Comparison of ENCODE assay signal across 9 mouse cellular contexts in the genomic region with DNA sequence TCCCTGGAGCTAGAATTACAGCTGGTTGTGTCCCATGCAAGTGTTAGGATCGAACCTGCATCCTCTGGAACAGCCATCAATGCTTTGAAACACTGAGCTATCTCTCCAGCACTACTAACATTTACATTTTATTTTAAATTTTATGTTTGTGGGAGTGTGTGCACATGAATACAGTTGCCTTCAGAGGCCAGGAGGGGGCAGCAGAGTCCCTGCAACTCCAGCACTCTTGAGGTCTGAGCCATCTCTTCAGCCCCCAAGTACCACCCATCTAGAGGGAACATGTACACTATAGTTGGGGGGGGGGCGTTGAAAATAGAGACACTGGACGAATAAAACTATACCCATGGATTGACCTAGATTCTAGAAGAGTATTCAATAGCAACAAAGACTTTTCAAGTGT. TPM values are rescaled to one million over a fixed set of nuclear protein-coding genes. Genes with fewer than 3 reads are reported as not detected.
DNase-seq lines count a peak whose midpoint lies in the region; ATAC-seq and TF ChIP-seq lines count a peak whose summit lies in the region.
"Had no signal": no experiment of that assay in that cellular context is flagged by ENCODE, and none has a peak within 500 bp of the region (broad histone marks: within the 10 kb centered on the region; RNA-seq: fewer than 3 reads in every experiment).

No protein-coding gene starts in this region.

- no peak overlapping the region for H3K4me2 ChIP-seq in forebrain, postnatal 0 days (ENCODE audit: low read depth)
- no peak overlapping the region for H3K4me2 ChIP-seq in forebrain, embryonic 12.5 days
- no peak overlapping the region for H3K4me2 ChIP-seq in intestine, postnatal 0 days (replicated peaks; ENCODE audit: low read depth)
- H3K4me2 ChIP-seq in midbrain, embryonic 16.5 days (ENCODE audit: low read length): no peak overlapping the region
- H3K4me2 ChIP-seq: hindbrain, embryonic 15.5 days had no signal

- no peaks in the 10 kb centered on the region for H3K4me1 ChIP-seq in forebrain, postnatal 0 days (ENCODE audit: insufficient read depth)
- no peaks in the 10 kb centered on the region for H3K4me1 ChIP-seq in forebrain, embryonic 12.5 days
- H3K4me1 ChIP-seq in cortical plate, adult 2 months (ENCODE audit: control insufficient read depth, insufficient read depth, low read length): no peaks in the 10 kb centered on the region
- peaks cover 4% of the 10 kb centered on the region; the same call in 1 of the 2 replicates for H3K4me1 ChIP-seq in intestine, postnatal 0 days (replicated peaks; ENCODE audit: control insufficient read depth, insufficient read depth, low read length)
- no peaks in the 10 kb centered on the region for H3K4me1 ChIP-seq in midbrain, embryonic 16.5 days (ENCODE audit: control insufficient read depth, insufficient read depth, low read length)
- H3K4me1 ChIP-seq: hindbrain, embryonic 15.5 days had no signal

- H3K4me3 ChIP-seq in forebrain, postnatal 0 days (ENCODE audit: low read depth, low read length): no peak overlapping the region
- H3K4me3 ChIP-seq in forebrain, embryonic 12.5 days (replicated peaks): no peak overlapping the region
- no peak overlapping the region for H3K4me3 ChIP-seq in cortical plate, adult 2 months (ENCODE audit: insufficient read depth, low read length)
- H3K4me3 ChIP-seq in intestine, postnatal 0 days (ENCODE audit: low read depth, low read length): no peak overlapping the region
- H3K4me3 ChIP-seq in midbrain, embryonic 16.5 days (ENCODE audit: low read depth, low read length): no peak overlapping the region
- H3K4me3 ChIP-seq: hindbrain, embryonic 15.5 days had no signal

- no peak for ATAC-seq in forebrain, postnatal 0 days
- no peak for ATAC-seq in forebrain, embryonic 12.5 days (ENCODE audit: low FRiP score)
- no peak for ATAC-seq in intestine, postnatal 0 days
- ATAC-seq in midbrain, embryonic 16.5 days: no peak

- no peaks in the 10 kb centered on the region for H3K27me3 ChIP-seq in forebrain, postnatal 0 days (ENCODE audit: insufficient read depth, low read length)
- H3K27me3 ChIP-seq in forebrain, embryonic 12.5 days: no peaks in the 10 kb centered on the region
- H3K27me3 ChIP-seq in intestine, postnatal 0 days (replicated peaks; ENCODE audit: control insufficient read depth, insufficient read depth, low read length): no peaks in the 10 kb centered on the region
- no peaks in the 10 kb centered on the region for H3K27me3 ChIP-seq in midbrain, embryonic 16.5 days (ENCODE audit: control insufficient read depth, insufficient read depth, low read depth, low read length)
- H3K27me3 ChIP-seq: hindbrain, embryonic 15.5 days had no signal

- DNase-seq in forebrain, postnatal 0 days: peak; percentile 11
- peak; percentile 31 for DNase-seq in ovary, postnatal 36 days (ENCODE audit: low spot score)
- DNase-seq in ovary, postnatal 10 days (ENCODE audit: low spot score): no peak
- peak; percentile 57 for DNase-seq in mesoderm, embryonic 11.5 days (ENCODE audit: low read depth, low spot score)

- H3K36me3 ChIP-seq in forebrain, postnatal 0 days (ENCODE audit: insufficient read depth): no peaks in the 10 kb centered on the region
- H3K36me3 ChIP-seq in forebrain, embryonic 12.5 days (replicated peaks): no peaks in the 10 kb centered on the region
- no peaks in the 10 kb centered on the region for H3K36me3 ChIP-seq in intestine, postnatal 0 days (ENCODE audit: control insufficient read depth, insufficient read depth)
- H3K36me3 ChIP-seq in midbrain, embryonic 16.5 days (ENCODE audit: control insufficient read depth, insufficient read depth, low read length): no peaks in the 10 kb centered on the region
- H3K36me3 ChIP-seq: hindbrain, embryonic 15.5 days had no signal

- 73% methylated on average over 3 of the region's 3 CpGs for WGBS in forebrain, postnatal 0 days
- WGBS in forebrain, embryonic 12.5 days: 67% methylated on average over 3 of the region's 3 CpGs
- 79% methylated on average over 3 of the region's 3 CpGs for WGBS in intestine, postnatal 0 days
- 75% methylated on average over 3 of the region's 3 CpGs for WGBS in midbrain, embryonic 16.5 days

- no peaks in the 10 kb centered on the region for H3K9me3 ChIP-seq in forebrain, postnatal 0 days (ENCODE audit: low read length)
- H3K9me3 ChIP-seq in forebrain, embryonic 12.5 days: no peaks in the 10 kb centered on the region
- no peaks in the 10 kb centered on the region for H3K9me3 ChIP-seq in intestine, postnatal 0 days (ENCODE audit: control insufficient read depth)
- no peaks in the 10 kb centered on the region for H3K9me3 ChIP-seq in midbrain, embryonic 16.5 days (replicated peaks; ENCODE audit: control insufficient read depth, low read length, poor library complexity, severe bottlenecking)
- H3K9me3 ChIP-seq: hindbrain, embryonic 15.5 days had no signal

- peak; percentile 55 for TF ChIP-seq CTCF in forebrain, postnatal 0 days (IDR thresholded peaks at IDR 0.05; ENCODE audit: low read depth)
- TF ChIP-seq CTCF in cortical plate, adult 2 months (IDR thresholded peaks at IDR 0.05; ENCODE audit: extremely low read depth, insufficient read depth, low read length): peak; percentile 57
- peak; percentile 80 for TF ChIP-seq CTCF in intestine, postnatal 0 days (IDR thresholded peaks at IDR 0.05; ENCODE audit: low read depth)

- H3K27ac ChIP-seq in forebrain, postnatal 0 days (ENCODE audit: low read depth, low read length): no peak overlapping the region
- H3K27ac ChIP-seq in forebrain, embryonic 12.5 days: no peak overlapping the region
- no peak overlapping the region for H3K27ac ChIP-seq in cortical plate, adult 2 months (ENCODE audit: insufficient read depth, low read length)
- peak overlapping the region; percentile 76 for H3K27ac ChIP-seq in intestine, postnatal 0 days (ENCODE audit: low read depth, low read length)
- H3K27ac ChIP-seq in midbrain, embryonic 16.5 days (ENCODE audit: low read length): no peak overlapping the region
- H3K27ac ChIP-seq: hindbrain, embryonic 15.5 days had no signal

- no peak for TF ChIP-seq POLR2A in cortical plate, adult 2 months (IDR thresholded peaks at IDR 0.05; ENCODE audit: extremely low read depth, insufficient read depth, low read length)

- H3K9ac ChIP-seq in forebrain, postnatal 0 days: no peak overlapping the region
- no peak overlapping the region for H3K9ac ChIP-seq in forebrain, embryonic 12.5 days
- no peak overlapping the region for H3K9ac ChIP-seq in intestine, postnatal 0 days (ENCODE audit: low read depth, low read length)
- H3K9ac ChIP-seq in midbrain, embryonic 16.5 days (ENCODE audit: low read depth, low read length): no peak overlapping the region
- H3K9ac ChIP-seq: hindbrain, embryonic 15.5 days had no signal

RNA-seq across cellular contexts. Expression of a gene that starts 37.3 kb away (rescaled TPM):
- 1.00 and 1.4 TPM in 2 replicates for total RNA-seq in forebrain, postnatal 0 days (2014; rRNA removed)
- 0.25 and 0.35 TPM in 2 replicates for polyA plus RNA-seq in forebrain, postnatal 0 days (2015; fragmentation: Nextera tagmentation; extraction: Ambion mirVana)
- polyA plus RNA-seq in forebrain, embryonic 12.5 days (2016; fragmentation: Nextera tagmentation; extraction: Ambion mirVana): 0.21 and 0.43 TPM in 2 replicates
- 3.3 and 3.6 TPM in 2 replicates for polyA plus RNA-seq in cortical plate, adult 2 months (2012; rRNA removed)
- polyA plus RNA-seq in intestine, postnatal 0 days (2015; fragmentation: Nextera tagmentation; extraction: Ambion mirVana): 20.8 and 26.8 TPM in 2 replicates
- polyA plus RNA-seq in midbrain, embryonic 16.5 days (2015; fragmentation: Nextera tagmentation; extraction: Ambion mirVana): 0.32 and 0.33 TPM in 2 replicates

RNA-seq across cellular contexts. Expression of a gene that starts 45.5 kb away (rescaled TPM):
- 5.3 and 7.1 TPM in 2 replicates for total RNA-seq in forebrain, postnatal 0 days (2014; rRNA removed)
- polyA plus RNA-seq in forebrain, postnatal 0 days (2015; fragmentation: Nextera tagmentation; extraction: Ambion mirVana): 3.8 and 5.3 TPM in 2 replicates
- 4.3 and 4.8 TPM in 2 replicates for polyA plus RNA-seq in forebrain, embryonic 12.5 days (2016; fragmentation: Nextera tagmentation; extraction: Ambion mirVana)
- 12.6 and 14.4 TPM in 2 replicates for polyA plus RNA-seq in cortical plate, adult 2 months (2012; rRNA removed)
- polyA plus RNA-seq in intestine, postnatal 0 days (2015; fragmentation: Nextera tagmentation; extraction: Ambion mirVana): 3.1 and 3.6 TPM in 2 replicates
- 5.9 and 6.3 TPM in 2 replicates for polyA plus RNA-seq in midbrain, embryonic 16.5 days (2015; fragmentation: Nextera tagmentation; extraction: Ambion mirVana)
